Mouse (Mus musculus) adrenal gland (tissue): Measurements from ENCODE around the gene Zbtb20.

ENCODE experiments used
- intact Hi-C: fragments of 180-260 bp; cut with DNase I; formaldehyde crosslinking; loops from one replicate; pipeline ENCODE4 v1.15.1; 2025

The Zbtb20 gene

GRCm38 (mm10) chr16:43623315-43624000, 747.8 kb downstream of the Zbtb20 start:
- intact Hi-C loops: no loop called here

GRCm38 (mm10) chr16:43624876-43625275, 749.2 kb downstream of the Zbtb20 start:
- intact Hi-C loops: no loop called here

- intact Hi-C loops: no loop called here
Observed at GRCm38 (mm10) chr16:43625289-43625688, 749.6 kb downstream of the Zbtb20 start.

DNA sequence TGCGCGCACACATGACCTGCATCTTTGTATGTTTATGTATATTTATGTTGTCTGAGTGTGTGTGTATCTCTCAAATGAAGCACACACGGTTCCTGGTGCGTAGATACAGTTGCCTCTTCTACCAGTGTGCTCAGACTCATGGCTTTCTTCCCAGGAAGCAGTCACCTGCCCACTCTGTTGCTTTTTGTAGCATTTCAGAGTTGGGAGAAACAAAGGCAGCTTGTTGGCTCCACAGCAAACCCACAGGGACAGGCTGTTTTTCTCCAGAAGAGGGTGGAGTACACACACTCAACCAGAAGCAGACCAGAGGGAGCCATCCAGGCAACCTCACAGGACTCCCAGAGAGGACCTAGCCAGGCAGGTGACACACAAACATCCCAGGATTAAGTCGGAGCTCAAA, 750.3 kb downstream of the Zbtb20 start:
- intact Hi-C loops: no loop called here

GRCm38 (mm10) chr16:43628662-43629061, 753.0 kb downstream of the Zbtb20 start:
- intact Hi-C loops: no loop called here

- intact Hi-C loops: no loop called here
Observed at GRCm38 (mm10) chr16:43631758-43632157, 756.1 kb downstream of the Zbtb20 start.

GRCm38 (mm10) chr16:43634037-43634436, 758.4 kb downstream of the Zbtb20 start:
- intact Hi-C loops: no loop called here

- intact Hi-C loops: no loop called here
Observed at GRCm38 (mm10) chr16:43637241-43637640, 761.6 kb downstream of the Zbtb20 start.

- intact Hi-C loops: no loop called here
Observed at GRCm38 (mm10) chr16:43638406-43639049, 762.8 kb downstream of the Zbtb20 start.

DNA sequence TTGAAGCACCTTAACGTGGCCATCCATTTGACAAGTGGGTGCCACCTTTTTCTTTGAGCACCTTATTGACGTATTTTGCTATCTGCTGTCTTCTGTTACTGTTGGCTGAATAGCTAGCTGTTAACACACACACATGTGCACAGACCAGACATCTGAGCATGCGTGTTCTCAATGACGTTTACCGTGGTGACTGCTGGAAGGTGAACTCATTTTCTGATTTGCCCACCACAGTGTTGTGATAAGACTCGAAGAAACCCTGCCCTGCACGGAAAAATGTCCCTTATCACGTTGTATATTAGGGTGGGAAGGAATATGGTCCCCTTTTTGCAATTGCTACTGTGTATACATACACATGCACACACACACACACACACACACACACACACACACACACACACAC, 765.5 kb downstream of the Zbtb20 start:
- intact Hi-C loops: no loop called here

DNA sequence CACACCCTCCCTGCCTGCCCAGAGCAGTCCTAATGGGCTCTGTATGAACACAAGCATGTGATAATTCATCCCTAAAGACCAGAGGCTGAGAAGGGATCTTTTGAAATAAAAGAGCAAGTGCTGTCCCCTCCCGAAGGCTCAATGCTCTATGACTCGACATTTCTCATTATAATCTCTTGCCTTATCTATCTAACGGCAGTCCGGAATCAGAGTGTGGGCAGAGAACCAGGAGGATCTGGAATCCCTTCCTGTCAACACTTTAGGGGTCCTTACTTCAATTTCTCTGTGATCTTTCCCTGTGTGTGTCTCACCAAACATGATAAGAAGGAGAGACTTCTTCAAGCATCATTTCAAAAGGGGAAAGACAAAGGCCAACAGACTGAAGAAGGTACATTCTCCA, 770.2 kb downstream of the Zbtb20 start:
- intact Hi-C loops: no loop called here

- intact Hi-C loops: no loop called here
Observed at GRCm38 (mm10) chr16:43646943-43647342, 771.3 kb downstream of the Zbtb20 start.

DNA sequence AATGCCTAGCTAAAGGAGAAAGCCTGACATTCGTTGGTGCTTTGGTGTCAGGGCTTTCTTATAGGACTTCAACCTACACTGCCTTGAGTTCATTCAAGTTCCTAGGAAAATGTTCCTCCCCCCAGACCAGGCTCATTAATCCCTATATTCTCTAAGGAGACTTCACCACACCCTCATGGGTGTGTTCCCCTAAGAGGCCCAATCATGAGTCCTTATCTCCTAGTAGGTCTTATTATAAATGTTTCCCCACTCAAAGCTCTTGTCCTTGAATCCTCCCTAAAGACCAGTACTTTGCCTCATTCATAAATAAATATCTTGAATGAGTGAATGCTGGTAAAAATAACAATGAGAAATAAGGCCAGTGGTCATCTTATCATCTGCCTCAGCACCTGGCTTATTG, 772.0 kb downstream of the Zbtb20 start:
- intact Hi-C loops: no loop called here

- intact Hi-C loops: no loop called here
Observed at GRCm38 (mm10) chr16:43650355-43651080, 774.8 kb downstream of the Zbtb20 start.

GRCm38 (mm10) chr16:43653288-43653687, 777.6 kb downstream of the Zbtb20 start:
- intact Hi-C loops: no loop called here

- intact Hi-C loops: no loop called here
Observed at GRCm38 (mm10) chr16:43654269-43654668, 778.6 kb downstream of the Zbtb20 start.

GRCm38 (mm10) chr16:43655183-43655787, 779.6 kb downstream of the Zbtb20 start:
- intact Hi-C loops: no loop called here

DNA sequence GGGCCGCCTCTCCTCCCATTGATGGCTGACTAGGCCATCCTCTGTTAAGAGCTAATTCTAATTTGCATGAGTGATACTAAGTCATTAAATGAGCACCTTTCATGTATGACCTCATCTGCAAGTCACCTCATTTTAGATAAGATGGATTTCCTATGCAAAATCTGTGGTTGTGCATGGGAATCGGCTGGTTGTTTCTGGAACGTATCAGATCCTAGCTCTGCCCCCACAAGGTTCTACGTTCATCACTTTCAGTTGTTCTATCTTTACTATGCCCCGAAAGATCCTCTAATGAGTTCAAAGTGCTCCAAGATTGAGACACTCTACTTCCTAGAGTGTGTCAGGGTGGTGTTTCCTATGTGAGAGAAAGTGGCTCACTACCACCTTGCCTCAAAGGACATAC, 785.9 kb downstream of the Zbtb20 start:
- intact Hi-C loops: no loop called here

DNA sequence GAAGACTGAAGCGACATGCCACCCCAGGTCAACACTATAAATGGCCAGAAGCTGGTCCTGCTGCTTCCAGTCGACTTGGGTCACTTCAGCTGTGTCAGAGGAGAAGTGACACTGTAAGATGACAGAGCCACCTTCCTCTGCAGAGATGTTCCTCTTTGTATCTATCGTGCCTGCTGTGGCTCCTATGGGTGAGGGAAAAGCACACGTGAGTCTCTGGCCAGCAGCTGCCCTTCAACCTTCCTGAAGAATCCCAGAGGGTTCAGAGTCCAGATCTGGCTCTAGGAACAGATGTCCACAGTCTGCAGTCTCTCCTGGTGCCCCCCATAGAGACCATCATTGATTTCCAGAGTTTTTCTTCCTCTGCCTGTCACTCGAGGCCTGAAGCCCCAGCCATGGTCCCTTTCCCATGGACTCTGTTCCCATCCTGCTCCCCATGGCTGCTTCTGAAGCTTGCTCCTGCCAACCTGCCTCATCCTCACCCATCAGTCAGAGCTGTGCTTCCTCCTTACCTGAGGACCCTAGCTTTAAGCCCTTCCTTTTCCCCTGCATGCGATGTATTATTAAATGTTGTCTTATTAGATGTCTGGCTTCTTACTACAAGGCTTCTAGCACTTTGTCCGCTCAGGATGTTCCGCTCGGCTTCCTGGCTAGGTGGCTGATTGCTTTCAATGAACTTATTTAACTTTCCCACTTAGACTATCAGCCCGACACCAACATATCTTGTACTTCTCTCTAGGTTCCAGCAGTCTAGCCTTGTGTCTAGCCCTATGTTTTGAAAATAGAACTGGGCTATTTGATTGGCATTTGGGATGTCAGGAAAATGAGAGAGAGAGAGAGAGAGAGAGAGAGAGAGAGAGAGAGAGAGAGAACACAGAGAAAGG, 786.7 kb downstream of the Zbtb20 start:
- intact Hi-C loops: no loop called here

- intact Hi-C loops: no loop called here
Observed at GRCm38 (mm10) chr16:43663978-43664579, 788.4 kb downstream of the Zbtb20 start, which contains the start of gene Tigit. Tigit (minus strand) TSS chr16:43664146.

- intact Hi-C loops: no loop called here
Observed at GRCm38 (mm10) chr16:43664861-43665260, 789.2 kb downstream of the Zbtb20 start.
